Mouse (Mus musculus) CH12.LX (cell line): ENCODE measurements around the gene Smtn. TPM values are rescaled to one million over a fixed set of nuclear protein-coding genes. Genes with fewer than 3 reads are reported as not detected.

Experiments
- DNase-seq: peaks from one replicate; pipeline ENCODE4 v3.0.0-alpha.2; 2013; ENCODE audit errors: extremely low read depth
- H3K27ac ChIP-seq: 2 replicates; pipeline ENCODE4 v1.5.1; 2012; ENCODE audit warnings: low read depth, mild to moderate bottlenecking, control low read depth, moderate library complexity; ENCODE audit not compliant: insufficient read depth
- H3K27me3 ChIP-seq: replicated peaks from 2 replicates; pipeline ENCODE3; 2012; ENCODE audit warnings: inconsistent platforms
- H3K36me3 ChIP-seq, 2 experiments: replicated peaks in 1 of 2; 2 replicates each; pipeline versions ENCODE3 to v1.6.1; 2012; ENCODE audit warnings: inconsistent platforms in 1 of 2, low read length in 1 of 2, mild to moderate bottlenecking in 1 of 2, mixed read lengths in 1 of 2, moderate library complexity in 1 of 2; ENCODE audit not compliant: control insufficient read depth in 1 of 2, insufficient read depth in 1 of 2
- H3K4me1 ChIP-seq, 2 experiments: 2 replicates each; pipeline ENCODE4 v1.6.1; 2012; ENCODE audit warnings: inconsistent platforms in 1 of 2, moderate library complexity in 1 of 2; ENCODE audit not compliant: insufficient read depth in 2 of 2, control insufficient read depth in 1 of 2
- H3K4me2 ChIP-seq: 2 replicates; pipeline ENCODE4 v1.6.1; 2012; ENCODE audit warnings: low read depth, mild to moderate bottlenecking, control low read depth; ENCODE audit not compliant: poor library complexity, insufficient read depth, severe bottlenecking
- H3K4me3 ChIP-seq, 3 experiments: fragments of 150-350 bp in 1 of 3; sonication (generic) in 1 of 3; replicated peaks in 1 of 3; 2 replicates each; pipeline versions ENCODE3 to v1.5.1; 2011 to 2012; ENCODE audit warnings: low read depth in 2 of 3, low read length in 2 of 3, mild to moderate bottlenecking in 2 of 3, moderate library complexity in 2 of 3, control low read depth in 1 of 3, improper control_type of control experiment in 1 of 3, inconsistent platforms in 1 of 3, mixed read lengths in 1 of 3; ENCODE audit not compliant: poor library complexity in 1 of 3
- H3K79me2 ChIP-seq: replicated peaks from 2 replicates; pipeline ENCODE4 v1.6.1; 2012; ENCODE audit warnings: mild to moderate bottlenecking, moderate library complexity; ENCODE audit not compliant: control insufficient read depth, poor library complexity, insufficient read depth, severe bottlenecking; ENCODE audit errors: extremely low read depth
- H3K9ac ChIP-seq: 2 replicates; pipeline ENCODE4 v1.6.1; 2012; ENCODE audit warnings: low read depth, mild to moderate bottlenecking, control low read depth, moderate library complexity; ENCODE audit not compliant: insufficient read depth
- H3K9me3 ChIP-seq: replicated peaks from 2 replicates; pipeline ENCODE3; 2012; ENCODE audit warnings: low read length, inconsistent platforms, mixed read lengths
- CHD1 ChIP-seq: IDR thresholded peaks from 2 replicates; pipeline ENCODE4 v1.6.1; 2012; ENCODE audit warnings: low read depth, low read length, improper control_type of control experiment, inconsistent platforms
- CTCF ChIP-seq, 2 experiments: IDR thresholded peaks in 1 of 2; conservative IDR thresholded peaks in 1 of 2; 2 replicates each; pipeline ENCODE4 v1.5.1; 2011 to 2012; ENCODE audit warnings: low read depth in 2 of 2, low read length in 2 of 2, improper control_type of control experiment in 1 of 2, inconsistent platforms in 1 of 2, mild to moderate bottlenecking in 1 of 2, moderate library complexity in 1 of 2
- E2F4 ChIP-seq: IDR thresholded peaks from 2 replicates; pipeline ENCODE4 v1.6.1; 2011; ENCODE audit warnings: low read depth, low read length, improper control_type of control experiment; ENCODE audit not compliant: insufficient replicate concordance
- ELF1 ChIP-seq: IDR thresholded peaks from 2 replicates; pipeline ENCODE4 v1.6.1; 2014; ENCODE audit warnings: low read depth, mild to moderate bottlenecking, inconsistent platforms, low read length, improper control_type of control experiment
- EP300 ChIP-seq: IDR thresholded peaks from 2 replicates; pipeline ENCODE4 v1.6.1; 2011; ENCODE audit warnings: low read length, improper control_type of control experiment
- ETS1 ChIP-seq: conservative IDR thresholded peaks from 2 replicates; pipeline ENCODE4 v1.6.1; 2012; ENCODE audit warnings: low read depth, mild to moderate bottlenecking, inconsistent platforms, low read length, improper control_type of control experiment, moderate library complexity
- GABPA ChIP-seq: IDR thresholded peaks from 2 replicates; pipeline ENCODE4 v1.6.1; 2012; ENCODE audit warnings: low read depth, low read length, improper control_type of control experiment, inconsistent platforms; ENCODE audit not compliant: insufficient replicate concordance
- HCFC1 ChIP-seq: IDR thresholded peaks from 2 replicates; pipeline ENCODE4 v1.6.1; 2012; ENCODE audit warnings: low read depth, mild to moderate bottlenecking, inconsistent platforms, low read length, improper control_type of control experiment
- JUN ChIP-seq: IDR thresholded peaks from 2 replicates; pipeline ENCODE4 v1.6.1; 2011; ENCODE audit warnings: low read depth, mild to moderate bottlenecking, low read length, improper control_type of control experiment, moderate library complexity; ENCODE audit not compliant: insufficient read depth
- JUND ChIP-seq: conservative IDR thresholded peaks from 2 replicates; pipeline ENCODE4 v1.6.1; 2011; ENCODE audit warnings: low read depth, low read length, improper control_type of control experiment
- MAFK ChIP-seq: IDR thresholded peaks from 2 replicates; pipeline ENCODE4 v1.6.1; 2011; ENCODE audit warnings: low read length, improper control_type of control experiment; ENCODE audit not compliant: insufficient replicate concordance
- MEF2A ChIP-seq: IDR thresholded peaks from 2 replicates; pipeline ENCODE4 v1.6.1; 2014; ENCODE audit warnings: low read depth, mild to moderate bottlenecking, inconsistent platforms, low read length, improper control_type of control experiment, borderline replicate concordance
- MXI1 ChIP-seq: IDR thresholded peaks from 2 replicates; pipeline ENCODE4 v1.6.1; 2011; ENCODE audit warnings: mild to moderate bottlenecking, low read depth, low read length, improper control_type of control experiment
- NRF1 ChIP-seq: IDR thresholded peaks from 2 replicates; pipeline ENCODE4 v1.6.1; 2014; ENCODE audit warnings: low read depth, mild to moderate bottlenecking, inconsistent platforms, low read length, improper control_type of control experiment, moderate library complexity
- PAX5 ChIP-seq: IDR thresholded peaks from 2 replicates; pipeline ENCODE4 v1.6.1; 2012; ENCODE audit warnings: low read length, inconsistent platforms, mixed read lengths
- POLR2A ChIP-seq: IDR thresholded peaks from 2 replicates; pipeline ENCODE4 v1.6.1; 2011; ENCODE audit warnings: low read depth, mild to moderate bottlenecking, improper control_type of control experiment, low read length
- POLR2AphosphoS2 ChIP-seq: IDR thresholded peaks from 2 replicates; pipeline ENCODE4 v1.6.1; 2011; ENCODE audit warnings: low read depth, low read length, improper control_type of control experiment
- RAD21 ChIP-seq: IDR thresholded peaks from 2 replicates; pipeline ENCODE4 v1.6.1; 2011; ENCODE audit warnings: low read depth, mild to moderate bottlenecking, low read length, improper control_type of control experiment, moderate library complexity
- RCOR1 ChIP-seq: conservative IDR thresholded peaks from 2 replicates; pipeline ENCODE4 v1.6.1; 2012; ENCODE audit warnings: low read depth, mild to moderate bottlenecking, inconsistent platforms, low read length, improper control_type of control experiment
- SMC3 ChIP-seq: IDR thresholded peaks from 2 replicates; pipeline ENCODE4 v1.6.1; 2011; ENCODE audit warnings: low read depth, low read length, improper control_type of control experiment
- TBP ChIP-seq: conservative IDR thresholded peaks from 2 replicates; pipeline ENCODE4 v1.6.1; 2011; ENCODE audit warnings: low read depth, low read length, improper control_type of control experiment
- TCF12 ChIP-seq: IDR thresholded peaks from 2 replicates; pipeline ENCODE4 v1.6.1; 2014; ENCODE audit warnings: low read depth, mild to moderate bottlenecking, inconsistent platforms, low read length, improper control_type of control experiment
- UBTF ChIP-seq: IDR thresholded peaks from 2 replicates; pipeline ENCODE4 v1.6.1; 2012; ENCODE audit warnings: low read depth, mild to moderate bottlenecking, inconsistent platforms, low read length, improper control_type of control experiment, moderate library complexity
- USF1 ChIP-seq: IDR thresholded peaks from 2 replicates; pipeline ENCODE4 v1.6.1; 2014; ENCODE audit warnings: low read depth, mild to moderate bottlenecking, inconsistent platforms, low read length, improper control_type of control experiment
- USF2 ChIP-seq: conservative IDR thresholded peaks from 2 replicates; pipeline ENCODE4 v1.6.1; 2011; ENCODE audit warnings: low read depth, low read length, improper control_type of control experiment
- ZC3H11A ChIP-seq: IDR thresholded peaks from 2 replicates; pipeline ENCODE4 v1.6.1; 2012; ENCODE audit warnings: low read depth, mild to moderate bottlenecking, inconsistent platforms, low read length, improper control_type of control experiment
- ZKSCAN1 ChIP-seq: IDR thresholded peaks from 2 replicates; pipeline ENCODE4 v1.6.1; 2012; ENCODE audit warnings: low read depth, inconsistent platforms, low read length, improper control_type of control experiment, borderline replicate concordance
- ZNF384 ChIP-seq: IDR thresholded peaks from 2 replicates; pipeline ENCODE4 v1.6.1; 2012; ENCODE audit warnings: low read depth, low read length, improper control_type of control experiment, inconsistent platforms
- dilution Hi-C: fragments of 300-500 bp; cut with MboI; formaldehyde crosslinking; loops from 2 replicates; pipeline ENCODE4 v1.14.3; 2020; ENCODE audit warnings: low sequenced_read_pairs; ENCODE audit not compliant: extremely low pct_unique_long_range_greater_than_20kb, extremely low pct_ligation_motif_present
- in situ Hi-C: fragments of 300-500 bp; cut with MboI; formaldehyde crosslinking; loops from 3 replicates; pipeline ENCODE4 v1.14.3; 2019; ENCODE audit warnings: low sequenced_read_pairs, low pct_ligation_motif_present, low pct_unique_long_range_greater_than_20kb, mixed read lengths
- polyA plus RNA-seq: library from polyadenylated mRNA; unstranded; fragments of >175 nt; gene quantifications from 2 replicates; pipeline ENCODE4 v1.2.1, GENCODE M21; 2012; ENCODE audit warnings: low read depth; ENCODE audit not compliant: insufficient read length
- total RNA-seq, 2 experiments: library from RNA; depleted of rRNA; stranded (reverse); fragments of 300-350 nt in 1 of 2; fragments of >200 nt in 1 of 2; gene quantifications; 2 replicates each; pipeline ENCODE4 v1.2.3; 2012 to 2014

Gene Smtn
- total and polyA plus RNA-seq, 3 experiments, result 0.58 to 5.3 (median 3.1) TPM

GRCm38 (mm10) chr11:3532101-3532931 lies 8.1 kb downstream of the Smtn start:
- peaks cover 0 to 36% of the 10 kb centered on the region in 2 experiments for H3K36me3 ChIP-seq
- in situ Hi-C loops, result loop anchor here (25.0 kb wide), 1 partner anchor 380 kb away; the partner anchor contains the start of gene Slc35e4
- DNase-seq, result no peak
- H3K9me3 ChIP-seq, result no peaks in the 10 kb centered on the region
- no peak overlapping the region for H3K27ac ChIP-seq
- H3K27me3 ChIP-seq, result no peaks in the 10 kb centered on the region
- peaks cover 6 to 43% of the 10 kb centered on the region in 2 experiments for H3K4me1 ChIP-seq
- no peak overlapping the region for H3K4me2 ChIP-seq
- H3K79me2 ChIP-seq, result no peaks in the 10 kb centered on the region
- TF ChIP-seq TBP (no peak), EP300 (no peak), RCOR1 (no peak), RAD21 (no peak), MXI1 (no peak), NRF1 (no peak), ZC3H11A (no peak), GABPA (no peak), MAFK (no peak), ELF1 (no peak), POLR2A (no peak), E2F4 (no peak), PAX5 (no peak), JUND (no peak), POLR2AphosphoS2 (no peak), ZKSCAN1 (no peak), TCF12 (no peak), HCFC1 (no peak), USF2 (no peak), CHD1 (no peak)
- H3K9ac ChIP-seq, result no peak overlapping the region
- H3K4me3 ChIP-seq, result no peak overlapping the region
- dilution Hi-C loops, result no loop called here

GRCm38 (mm10) chr11:3531634-3532033 lies 8.8 kb downstream of the Smtn start:
- Histone ChIP-seq H3K4me1 (peaks cover 6 to 37% of the 10 kb centered on the region in 2 experiments), H3K27me3 (no peaks in the 10 kb centered on the region), H3K27ac (no peak overlapping the region), H3K4me3 (no peak overlapping the region), H3K9me3 (no peaks in the 10 kb centered on the region), H3K36me3 (peaks cover 0 to 36% of the 10 kb centered on the region in 2 experiments), H3K9ac (no peak overlapping the region), H3K4me2 (no peak overlapping the region), H3K79me2 (no peaks in the 10 kb centered on the region)
- TF ChIP-seq ZNF384 (no peak), JUN (no peak), CTCF (conservative IDR thresholded peaks at IDR 0.05 in 1 of 2, IDR thresholded peaks at IDR 0.05 in 1 of 2; ENCODE audit: low read depth in 2 of 2, low read length in 2 of 2) (peak; percentile 52 to 64), ELF1 (no peak), TCF12 (no peak), E2F4 (no peak), RAD21 (peak; percentile 64), USF1 (no peak), PAX5 (no peak), ETS1 (no peak), UBTF (no peak), MEF2A (no peak), MAFK (no peak), SMC3 (peak; percentile 51)
- peak; percentile 38 for DNase-seq
- in situ Hi-C loops (loop anchor here (25.0 kb wide), 1 partner anchor 381 kb away; the partner anchor contains the start of gene Slc35e4), dilution Hi-C loops (no loop called here)
